Mouse (Mus musculus) heart, postnatal 0 days (tissue): ENCODE measurements around the gene Prrc2c.

Experiments used
- CTCF ChIP-seq: IDR thresholded peaks from 2 replicates; pipeline ENCODE4 v1.5.1; 2016; ENCODE audit warnings: antibody characterized with exemption, control low read depth, low read depth
- EP300 ChIP-seq: IDR thresholded peaks from 2 replicates; pipeline ENCODE4 v1.6.1; 2016; ENCODE audit warnings: antibody characterized with exemption, low read depth

GRCm38 (mm10) chr1:162639051-162639750 lies 101.2 kb downstream of the Prrc2c start, which contains the start of gene Myoc:
- no peak for TF ChIP-seq CTCF
- TF ChIP-seq EP300 = no peak
